Mouse (Mus musculus) bone marrow macrophage, adult 2 months (primary cell): ENCODE data around the gene Rpl31.

ENCODE experiments used
- CTCF ChIP-seq: IDR thresholded peaks from 2 replicates; pipeline ENCODE4 v1.5.1; 2012; ENCODE audit warnings: low read depth, mild to moderate bottlenecking, low read length, moderate library complexity
- POLR2A ChIP-seq: IDR thresholded peaks from 2 replicates; pipeline ENCODE4 v1.6.1; 2012; ENCODE audit warnings: mild to moderate bottlenecking, low read depth, low read length, borderline replicate concordance

DNA sequence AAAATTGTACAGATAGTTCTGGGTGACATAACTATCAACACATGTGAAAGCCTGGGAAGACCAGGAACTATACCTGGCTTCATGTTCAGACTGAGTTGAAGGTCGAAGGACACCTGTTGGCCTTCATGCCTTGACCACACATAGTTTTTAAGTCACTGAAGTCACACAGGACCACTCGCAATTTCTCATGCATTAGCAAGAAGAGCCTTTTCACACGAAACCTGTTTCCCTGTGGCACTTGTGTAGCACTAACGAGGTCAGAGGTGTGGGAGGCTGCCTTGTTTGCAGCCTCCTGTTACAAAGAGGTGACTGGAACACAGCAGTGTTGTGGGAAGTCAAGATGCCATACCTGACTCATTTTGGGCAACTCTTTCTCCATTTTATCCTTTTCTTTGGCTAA, 5.7 kb downstream of the Rpl31 start:
- TF ChIP-seq CTCF (no peak), POLR2A (no peak)
